Mouse (Mus musculus): Measurements from ENCODE around the gene Cnn3. TPM values are rescaled to one million over a fixed set of nuclear protein-coding genes. Genes with fewer than 3 reads are reported as not detected.
A peak's percentile ranks its signal among the peaks of the same experiment; 100 is the strongest.

Cnn3 gene
- polyA plus RNA-seq, 1 experiment from 2014 or later, result 444 TPM

DNA sequence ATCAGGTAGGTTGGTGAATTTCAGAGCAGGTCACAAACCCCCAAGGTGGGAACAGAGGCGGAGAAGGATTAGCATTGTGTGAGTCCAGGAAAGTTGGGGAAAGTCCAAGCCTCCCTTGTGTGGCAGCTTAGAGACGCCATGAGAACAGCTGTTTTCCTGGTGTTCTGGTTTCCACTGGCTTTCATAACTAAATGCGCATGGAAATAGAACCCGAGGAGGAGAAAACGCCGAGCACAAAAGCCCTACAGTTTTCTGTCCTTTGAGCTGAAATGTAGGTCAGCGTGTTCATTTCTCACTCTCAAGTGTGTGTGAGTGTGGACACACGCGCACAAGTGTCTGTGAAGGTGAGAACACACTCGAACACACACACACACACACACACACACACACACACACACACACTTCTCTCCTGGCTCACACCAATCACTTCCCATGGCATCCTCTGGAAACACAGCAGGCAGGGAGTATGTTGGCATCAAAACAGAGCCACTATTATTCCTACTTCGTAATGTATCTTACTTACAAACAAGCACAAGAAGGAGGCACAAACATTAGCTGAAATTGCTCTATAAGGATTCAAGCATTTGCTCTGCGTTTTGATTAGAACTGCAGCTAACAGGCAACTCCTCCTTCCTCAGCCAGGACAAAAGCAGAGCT, 63.3 kb downstream of the Cnn3 start:
- no peak overlapping the region for H3K9ac ChIP-seq (ENCODE audit: low read depth, low read length)
- H3K4me3 ChIP-seq (replicated peaks; ENCODE audit: low read depth, low read length), result no peak overlapping the region
- WGBS, result 67% methylated on average over 12 of the region's 12 CpGs
- ATAC-seq (replicated peaks; ENCODE audit: low FRiP score, low read depth) (no peak), DNase-seq (ENCODE audit: low spot score) (no peak)
- no peak overlapping the region for H3K4me2 ChIP-seq (ENCODE audit: low read length)
- no peak for TF ChIP-seq CTCF (IDR thresholded peaks at IDR 0.05; ENCODE audit: low read depth)
- peak overlapping the region; percentile 70 for H3K27ac ChIP-seq
- no peaks in the 10 kb centered on the region for H3K36me3 ChIP-seq (ENCODE audit: insufficient read depth, low read length)
- H3K4me1 ChIP-seq (replicated peaks; ENCODE audit: insufficient read depth, low read length), result 0 out of 2 replicates have a peak, but pooled peaks cover 7% of the 10 kb centered on the region
- no peaks in the 10 kb centered on the region for H3K9me3 ChIP-seq (replicated peaks; ENCODE audit: low read length)
- H3K27me3 ChIP-seq (ENCODE audit: insufficient read depth, low read length), result no peaks in the 10 kb centered on the region

DNA sequence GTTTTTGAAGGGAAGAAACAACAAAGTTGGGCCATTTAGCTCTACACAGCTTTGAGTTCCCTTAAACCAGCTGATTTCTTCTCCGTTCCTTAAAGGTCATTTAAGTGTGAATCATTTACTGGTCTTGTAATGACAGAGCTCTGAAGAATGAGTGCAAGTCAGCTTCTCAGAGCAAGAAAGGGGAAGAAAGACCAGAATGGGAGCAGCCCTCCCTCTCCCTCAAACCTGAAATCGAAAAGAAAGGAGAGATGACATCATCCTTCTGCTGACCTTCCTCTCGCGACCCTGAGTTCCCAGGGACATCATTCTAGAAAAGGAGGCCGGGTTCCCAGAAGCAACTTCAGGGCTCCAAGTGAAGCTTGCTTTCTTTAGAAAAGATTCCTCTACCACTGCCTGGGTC, 64.6 kb downstream of the Cnn3 start:
- Histone ChIP-seq H3K4me1 (replicated peaks; ENCODE audit: insufficient read depth, low read length) (0 out of 2 replicates have a peak, but pooled peaks cover 7% of the 10 kb centered on the region), H3K36me3 (ENCODE audit: insufficient read depth, low read length) (no peaks in the 10 kb centered on the region), H3K27me3 (ENCODE audit: insufficient read depth, low read length) (no peaks in the 10 kb centered on the region), H3K27ac (peak overlapping the region; percentile 54), H3K4me2 (ENCODE audit: low read length) (no peak overlapping the region), H3K4me3 (replicated peaks; ENCODE audit: low read depth, low read length) (no peak overlapping the region), H3K9ac (ENCODE audit: low read depth, low read length) (no peak overlapping the region), H3K9me3 (replicated peaks; ENCODE audit: low read length) (no peaks in the 10 kb centered on the region)
- WGBS, result 31% methylated on average over 5 of the region's 5 CpGs
- DNase-seq (ENCODE audit: low spot score) (peak; percentile 34), ATAC-seq (replicated peaks; ENCODE audit: low FRiP score, low read depth) (peak; percentile 59; the same call in 1 of the 2 replicates)
- no peak for TF ChIP-seq CTCF (IDR thresholded peaks at IDR 0.05; ENCODE audit: low read depth)

DNA sequence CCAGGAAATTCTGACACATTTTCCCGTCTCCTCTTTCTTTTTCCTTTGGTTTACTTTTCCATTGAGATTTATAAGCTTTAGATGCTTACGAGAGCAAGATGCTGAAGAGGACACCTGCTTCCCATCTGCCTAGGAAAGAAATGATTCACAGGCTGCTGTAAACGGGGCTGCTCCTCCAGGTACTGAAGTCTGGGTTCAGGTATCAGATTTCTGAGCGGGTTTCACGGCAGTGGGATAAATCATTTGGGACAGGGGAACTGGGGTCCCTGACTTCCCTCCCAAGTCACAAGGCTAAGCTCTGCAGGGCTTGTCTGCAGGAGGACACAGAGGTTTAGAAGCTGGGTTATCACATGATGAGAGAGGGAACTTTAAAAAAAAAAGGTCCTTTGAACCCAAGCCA, 65.7 kb downstream of the Cnn3 start:
- Histone ChIP-seq H3K9me3 (replicated peaks; ENCODE audit: low read length) (no peaks in the 10 kb centered on the region), H3K9ac (ENCODE audit: low read depth, low read length) (no peak overlapping the region), H3K27ac (no peak overlapping the region), H3K4me1 (replicated peaks; ENCODE audit: insufficient read depth, low read length) (0 out of 2 replicates have a peak, but pooled peaks cover 7% of the 10 kb centered on the region), H3K36me3 (ENCODE audit: insufficient read depth, low read length) (no peaks in the 10 kb centered on the region), H3K27me3 (ENCODE audit: insufficient read depth, low read length) (no peaks in the 10 kb centered on the region), H3K4me3 (replicated peaks; ENCODE audit: low read depth, low read length) (no peak overlapping the region), H3K4me2 (ENCODE audit: low read length) (no peak overlapping the region)
- no peak for DNase-seq (ENCODE audit: low spot score)
- WGBS, result 28% methylated on average over 5 of the region's 5 CpGs
- no peak for TF ChIP-seq CTCF (IDR thresholded peaks at IDR 0.05; ENCODE audit: low read depth)
- no peak for ATAC-seq (replicated peaks; ENCODE audit: low FRiP score, low read depth)

DNA sequence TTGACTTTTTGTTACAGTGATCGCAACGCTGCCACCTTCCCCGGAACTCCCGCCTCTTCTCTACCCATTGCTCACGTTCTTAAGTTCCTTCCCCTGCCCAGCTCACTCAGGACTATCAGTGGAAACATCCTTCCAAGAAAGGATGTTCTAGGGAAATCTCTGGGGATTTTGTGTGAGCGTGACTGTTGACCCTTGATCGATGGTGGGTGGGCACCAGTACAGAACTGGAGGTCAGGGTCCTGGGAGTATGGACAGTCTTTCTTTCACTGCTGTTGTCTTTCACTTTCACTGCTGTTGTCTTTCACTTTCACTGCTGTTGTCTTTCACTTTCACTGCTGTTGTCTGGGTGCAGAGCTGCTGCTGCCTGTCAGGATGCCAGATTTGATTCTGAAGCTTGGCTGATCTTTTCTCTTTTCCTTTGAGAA, 67.7 kb downstream of the Cnn3 start:
- H3K9me3 ChIP-seq (replicated peaks; ENCODE audit: low read length), result no peaks in the 10 kb centered on the region
- no peaks in the 10 kb centered on the region for H3K36me3 ChIP-seq (ENCODE audit: insufficient read depth, low read length)
- no peak overlapping the region for H3K4me2 ChIP-seq (ENCODE audit: low read length)
- DNase-seq (ENCODE audit: low spot score) (no peak), ATAC-seq (replicated peaks; ENCODE audit: low FRiP score, low read depth) (no peak)
- TF ChIP-seq CTCF (IDR thresholded peaks at IDR 0.05; ENCODE audit: low read depth), result no peak
- 0 out of 2 replicates have a peak, but pooled peaks cover 7% of the 10 kb centered on the region for H3K4me1 ChIP-seq (replicated peaks; ENCODE audit: insufficient read depth, low read length)
- no peak overlapping the region for H3K4me3 ChIP-seq (replicated peaks; ENCODE audit: low read depth, low read length)
- H3K27ac ChIP-seq, result no peak overlapping the region
- H3K9ac ChIP-seq (ENCODE audit: low read depth, low read length), result no peak overlapping the region
- 73% methylated on average over 7 of the region's 7 CpGs for WGBS
- no peaks in the 10 kb centered on the region for H3K27me3 ChIP-seq (ENCODE audit: insufficient read depth, low read length)

DNA sequence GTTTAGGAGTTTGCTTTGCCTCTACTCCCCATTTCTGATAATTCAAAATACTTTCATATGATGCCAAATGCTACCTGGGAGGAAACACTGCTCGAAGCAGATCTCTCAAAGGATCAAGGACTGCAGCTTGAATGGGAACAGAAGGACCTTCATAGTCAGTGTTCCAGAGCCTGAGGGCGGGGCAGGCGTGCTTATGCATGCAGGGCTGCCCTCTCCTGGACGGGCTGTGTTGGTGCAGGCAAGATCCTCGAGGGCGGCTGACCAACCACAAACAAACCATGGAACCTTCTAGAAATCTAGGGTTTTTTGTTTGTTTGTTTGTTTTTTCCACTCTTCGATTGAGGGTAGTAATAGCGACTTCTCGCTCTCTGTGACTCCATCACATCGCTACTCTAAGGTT, 73.9 kb downstream of the Cnn3 start:
- no peak for ATAC-seq (replicated peaks; ENCODE audit: low FRiP score, low read depth)
- no peaks in the 10 kb centered on the region for H3K4me1 ChIP-seq (replicated peaks; ENCODE audit: insufficient read depth, low read length)
- no peak overlapping the region for H3K9ac ChIP-seq (ENCODE audit: low read depth, low read length)
- TF ChIP-seq CTCF (IDR thresholded peaks at IDR 0.05; ENCODE audit: low read depth), result peak; percentile 98
- no peak overlapping the region for H3K4me3 ChIP-seq (replicated peaks; ENCODE audit: low read depth, low read length)
- no peaks in the 10 kb centered on the region for H3K27me3 ChIP-seq (ENCODE audit: insufficient read depth, low read length)
- 56% methylated on average over 10 of the region's 10 CpGs for WGBS
- no peak overlapping the region for H3K4me2 ChIP-seq (ENCODE audit: low read length)
- no peaks in the 10 kb centered on the region for H3K36me3 ChIP-seq (ENCODE audit: insufficient read depth, low read length)
- peak; percentile 90 for DNase-seq (ENCODE audit: low spot score)
- H3K9me3 ChIP-seq (replicated peaks; ENCODE audit: low read length), result no peaks in the 10 kb centered on the region
- no peak overlapping the region for H3K27ac ChIP-seq

DNA sequence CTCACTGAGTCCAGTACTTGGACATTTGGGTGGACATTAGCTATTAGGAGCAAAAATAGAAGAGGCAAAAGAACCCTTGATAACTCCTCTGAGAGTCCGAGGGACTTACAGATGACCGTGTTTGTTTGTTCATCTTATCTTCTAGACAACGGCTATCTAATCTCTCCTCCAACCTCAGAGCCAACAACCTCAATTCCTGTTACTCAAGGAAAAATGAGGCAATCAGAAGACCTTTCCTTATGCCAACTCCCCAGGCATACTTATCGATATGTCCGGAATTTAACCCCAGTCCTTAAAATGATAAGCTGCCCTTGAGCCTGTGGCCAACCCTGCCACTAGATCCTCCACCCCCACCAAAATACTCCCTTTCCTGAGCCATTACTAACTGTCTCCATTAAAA, 74.4 kb downstream of the Cnn3 start:
- 80% methylated on average over 5 of the region's 5 CpGs for WGBS
- H3K4me1 ChIP-seq (replicated peaks; ENCODE audit: insufficient read depth, low read length), result no peaks in the 10 kb centered on the region
- H3K27ac ChIP-seq, result no peak overlapping the region
- no peak for ATAC-seq (replicated peaks; ENCODE audit: low FRiP score, low read depth)
- no peak overlapping the region for H3K4me2 ChIP-seq (ENCODE audit: low read length)
- H3K4me3 ChIP-seq (replicated peaks; ENCODE audit: low read depth, low read length), result no peak overlapping the region
- TF ChIP-seq CTCF (IDR thresholded peaks at IDR 0.05; ENCODE audit: low read depth), result no peak
- H3K9me3 ChIP-seq (replicated peaks; ENCODE audit: low read length), result no peaks in the 10 kb centered on the region
- no peaks in the 10 kb centered on the region for H3K36me3 ChIP-seq (ENCODE audit: insufficient read depth, low read length)
- DNase-seq (ENCODE audit: low spot score), result no peak
- H3K27me3 ChIP-seq (ENCODE audit: insufficient read depth, low read length), result no peaks in the 10 kb centered on the region
- no peak overlapping the region for H3K9ac ChIP-seq (ENCODE audit: low read depth, low read length)
